Mouse (Mus musculus): ENCODE results near the gene Rims1. TPM values are rescaled to one million over a fixed set of nuclear protein-coding genes. Genes with fewer than 3 reads are reported as not detected.

Rims1 gene
- polyA plus RNA-seq, 1 experiment from 2014 or later = not detected

GRCm38 (mm10) chr1:22353687-22354086, 452.1 kb downstream of the Rims1 start:
- H3K27me3 ChIP-seq = no peaks in the 10 kb centered on the region
- in situ Hi-C loops (cut with MboI; ENCODE audit: low pct_unique_long_range_greater_than_20kb) = no loop called here

GRCm38 (mm10) chr1:22338914-22339313, 466.9 kb downstream of the Rims1 start:
- no peak for DNase-seq (ENCODE audit: low read depth, low spot score)
- in situ Hi-C loops (cut with MboI; ENCODE audit: low pct_unique_long_range_greater_than_20kb) = no loop called here
- ChIA-PET CTCF (no interaction called here), POLR2A (no interaction called here)
- no peak for TF ChIP-seq CTCF (IDR thresholded peaks at IDR 0.05)
- H3K27me3 ChIP-seq = peaks cover 11% of the 10 kb centered on the region
- no peak for ATAC-seq

More at GRCm38 (mm10) chr1:22353687-22354086, 452.1 kb downstream of the Rims1 start:
- ChIA-PET POLR2A (no interaction called here), CTCF (no interaction called here)
- TF ChIP-seq CTCF (IDR thresholded peaks at IDR 0.05) = no peak
- DNase-seq (ENCODE audit: low read depth, low spot score) (no peak), ATAC-seq (no peak)

GRCm38 (mm10) chr1:22320941-22321676, 484.7 kb downstream of the Rims1 start:
- in situ Hi-C loops (cut with MboI; ENCODE audit: low pct_unique_long_range_greater_than_20kb) = no loop called here
- peaks cover 6% of the 10 kb centered on the region for H3K27me3 ChIP-seq
- ChIA-PET CTCF (no interaction called here), POLR2A (no interaction called here)
- no peak for ATAC-seq
- TF ChIP-seq CTCF (IDR thresholded peaks at IDR 0.05) = no peak
- DNase-seq (ENCODE audit: low read depth, low spot score) = no peak

- no peak for DNase-seq (ENCODE audit: low read depth, low spot score)
- POLR2A ChIA-PET = no interaction called here
- in situ Hi-C loops (cut with MboI; ENCODE audit: low pct_unique_long_range_greater_than_20kb) = no loop called here
Measured at GRCm38 (mm10) chr1:22315537-22315936, 490.3 kb downstream of the Rims1 start.

GRCm38 (mm10) chr1:22311471-22311870, 494.3 kb downstream of the Rims1 start:
- DNase-seq (ENCODE audit: low read depth, low spot score) (no peak), ATAC-seq (no peak)
- ChIA-PET POLR2A (no interaction called here), CTCF (interaction anchor here (1.2 kb wide), 1 partner anchor 11 kb away, joined by 3 read pairs; no protein-coding TSS in a partner anchor)
- in situ Hi-C loops (cut with MboI; ENCODE audit: low pct_unique_long_range_greater_than_20kb) = no loop called here
- peaks cover 6% of the 10 kb centered on the region for H3K27me3 ChIP-seq
- TF ChIP-seq CTCF (IDR thresholded peaks at IDR 0.05) = no peak

More at GRCm38 (mm10) chr1:22315537-22315936, 490.3 kb downstream of the Rims1 start:
- CTCF ChIA-PET = no interaction called here
- H3K27me3 ChIP-seq = peaks cover 10% of the 10 kb centered on the region
- ATAC-seq = no peak
- no peak for TF ChIP-seq CTCF (IDR thresholded peaks at IDR 0.05)

- ATAC-seq (no peak), DNase-seq (ENCODE audit: low read depth, low spot score) (no peak)
- POLR2A ChIA-PET = no interaction called here
- CTCF ChIA-PET = no interaction called here
- in situ Hi-C loops (cut with MboI; ENCODE audit: low pct_unique_long_range_greater_than_20kb) = no loop called here
- TF ChIP-seq CTCF (IDR thresholded peaks at IDR 0.05) = no peak
- peaks cover 11% of the 10 kb centered on the region for H3K27me3 ChIP-seq
Measured at GRCm38 (mm10) chr1:22306519-22306918, 499.3 kb downstream of the Rims1 start.

GRCm38 (mm10) chr1:22305932-22306331, 499.9 kb downstream of the Rims1 start:
- ChIA-PET CTCF (no interaction called here), POLR2A (no interaction called here)
- no peak for DNase-seq (ENCODE audit: low read depth, low spot score)
- peaks cover 11% of the 10 kb centered on the region for H3K27me3 ChIP-seq
- in situ Hi-C loops (cut with MboI; ENCODE audit: low pct_unique_long_range_greater_than_20kb) = no loop called here
- ATAC-seq = no peak
- TF ChIP-seq CTCF (IDR thresholded peaks at IDR 0.05) = no peak

- in situ Hi-C loops (cut with MboI; ENCODE audit: low pct_unique_long_range_greater_than_20kb) = no loop called here
- TF ChIP-seq CTCF (IDR thresholded peaks at IDR 0.05) = no peak
- ATAC-seq (no peak), DNase-seq (ENCODE audit: low read depth, low spot score) (no peak)
- ChIA-PET POLR2A (no interaction called here), CTCF (interaction anchor here (1.3 kb wide), 1 partner anchor 12 kb away, joined by 3 read pairs; no protein-coding TSS in a partner anchor)
- H3K27me3 ChIP-seq = peaks cover 17% of the 10 kb centered on the region
Measured at GRCm38 (mm10) chr1:22293953-22294352, 511.8 kb downstream of the Rims1 start.

GRCm38 (mm10) chr1:22293310-22293709, 512.5 kb downstream of the Rims1 start:
- DNase-seq (ENCODE audit: low read depth, low spot score) (no peak), ATAC-seq (no peak)
- in situ Hi-C loops (cut with MboI; ENCODE audit: low pct_unique_long_range_greater_than_20kb) = no loop called here
- ChIA-PET CTCF (interaction anchor here (1.3 kb wide), 1 partner anchor 11 kb away, joined by 3 read pairs; no protein-coding TSS in a partner anchor), POLR2A (no interaction called here)
- peaks cover 17% of the 10 kb centered on the region for H3K27me3 ChIP-seq
- no peak for TF ChIP-seq CTCF (IDR thresholded peaks at IDR 0.05)

- no peak for TF ChIP-seq CTCF (IDR thresholded peaks at IDR 0.05)
- peaks cover 11% of the 10 kb centered on the region for H3K27me3 ChIP-seq
- in situ Hi-C loops (cut with MboI; ENCODE audit: low pct_unique_long_range_greater_than_20kb) = no loop called here
- DNase-seq (ENCODE audit: low read depth, low spot score) (no peak), ATAC-seq (no peak)
- CTCF ChIA-PET = no interaction called here
- POLR2A ChIA-PET = no interaction called here
Measured at GRCm38 (mm10) chr1:22286807-22287206, 519.0 kb downstream of the Rims1 start.

- ChIA-PET POLR2A (no interaction called here), CTCF (no interaction called here)
- DNase-seq (ENCODE audit: low read depth, low spot score) (no peak), ATAC-seq (no peak)
- TF ChIP-seq CTCF (IDR thresholded peaks at IDR 0.05) = no peak
- H3K27me3 ChIP-seq = no peaks in the 10 kb centered on the region
- in situ Hi-C loops (cut with MboI; ENCODE audit: low pct_unique_long_range_greater_than_20kb) = no loop called here
Measured at GRCm38 (mm10) chr1:22279954-22280353, 525.8 kb downstream of the Rims1 start.

- ATAC-seq = no peak
- no peaks in the 10 kb centered on the region for H3K27me3 ChIP-seq
- POLR2A ChIA-PET = no interaction called here
- no peak for TF ChIP-seq CTCF (IDR thresholded peaks at IDR 0.05)
- DNase-seq (ENCODE audit: low read depth, low spot score) = no peak
- CTCF ChIA-PET = no interaction called here
- in situ Hi-C loops (cut with MboI; ENCODE audit: low pct_unique_long_range_greater_than_20kb) = loop anchor here (25.0 kb wide), 1 partner anchor 1087 kb away; no protein-coding TSS in a partner anchor
Measured at GRCm38 (mm10) chr1:22274081-22274480, 531.7 kb downstream of the Rims1 start.
